In genomic region chr5:148465091-148465490, GRCm38 (mm10) we compare ENCODE assay signal across 16 mouse cellular contexts.
DNase-seq lines count a peak whose midpoint lies in the region; ATAC-seq lines count a peak whose summit lies in the region.
"Had no signal": no experiment of that assay in that cellular context is flagged by ENCODE, and none has a peak within 500 bp of the region (broad histone marks: within the 10 kb centered on the region; RNA-seq: fewer than 3 reads in every experiment).

No protein-coding gene starts in this region.

- no peak overlapping the region for H3K9ac ChIP-seq in kidney, embryonic 15.5 days
- H3K9ac ChIP-seq in stomach, embryonic 16.5 days (ENCODE audit: low read length) = no peak overlapping the region
- H3K9ac ChIP-seq in forebrain, embryonic 13.5 days = no peak overlapping the region
- H3K9ac ChIP-seq: heart, embryonic 13.5 days had no signal

- no peaks in the 10 kb centered on the region for H3K36me3 ChIP-seq in kidney, embryonic 15.5 days
- H3K36me3 ChIP-seq in stomach, embryonic 16.5 days (ENCODE audit: control insufficient read depth, insufficient read depth, low read length) = no peaks in the 10 kb centered on the region
- H3K36me3 ChIP-seq in forebrain, embryonic 13.5 days (ENCODE audit: poor library complexity, severe bottlenecking) = no peaks in the 10 kb centered on the region
- H3K36me3 ChIP-seq: embryonic facial prominence, embryonic 10.5 days; G1E; heart, embryonic 13.5 days had no signal

- peaks cover 9% of the 10 kb centered on the region; the same call in 1 of the 2 replicates for H3K9me3 ChIP-seq in kidney, embryonic 15.5 days (replicated peaks)
- peaks cover 4% of the 10 kb centered on the region for H3K9me3 ChIP-seq in stomach, embryonic 16.5 days (replicated peaks; ENCODE audit: control insufficient read depth, low read length)
- H3K9me3 ChIP-seq in forebrain, embryonic 13.5 days (replicated peaks) = peaks cover 6% of the 10 kb centered on the region; the same call in 1 of the 2 replicates

- peak; percentile 43 for DNase-seq in kidney, postnatal 14 days
- DNase-seq in lung, postnatal 14 days = peak; percentile 27
- no peak for DNase-seq in lung, postnatal 25 days (ENCODE audit: low spot score)
- DNase-seq: adrenal gland, adult 8-10 months; cerebellum, adult 2 months; cerebellum, postnatal 10 days; gastrocnemius, postnatal 36 days; heart, adult 11 months; heart, postnatal 36 days had no signal

- no peak overlapping the region for H3K27ac ChIP-seq in kidney, embryonic 15.5 days
- peak overlapping the region; percentile 26; the same call in 1 of the 2 replicates for H3K27ac ChIP-seq in stomach, embryonic 16.5 days (ENCODE audit: low read length)
- no peak overlapping the region for H3K27ac ChIP-seq in forebrain, embryonic 13.5 days
- H3K27ac ChIP-seq: embryonic facial prominence, embryonic 10.5 days; heart, embryonic 13.5 days had no signal

- WGBS in kidney, embryonic 15.5 days = 91% methylated on average over 9 of the region's 9 CpGs
- WGBS in stomach, embryonic 16.5 days = 91% methylated on average over 9 of the region's 9 CpGs
- 95% methylated on average over 9 of the region's 9 CpGs for WGBS in forebrain, embryonic 13.5 days

- ATAC-seq in kidney, embryonic 15.5 days (replicated peaks; ENCODE audit: low FRiP score) = no peak
- ATAC-seq in stomach, embryonic 16.5 days (ENCODE audit: insufficient read depth, low FRiP score) = no peak
- no peak for ATAC-seq in forebrain, embryonic 13.5 days
- ATAC-seq: forebrain, embryonic 14.5 days had no signal

- no peak overlapping the region for H3K4me2 ChIP-seq in kidney, embryonic 15.5 days
- H3K4me2 ChIP-seq in stomach, embryonic 16.5 days (ENCODE audit: low read depth, low read length) = no peak overlapping the region
- no peak overlapping the region for H3K4me2 ChIP-seq in forebrain, embryonic 13.5 days
- H3K4me2 ChIP-seq: heart, embryonic 13.5 days had no signal

- H3K4me3 ChIP-seq in kidney, embryonic 15.5 days (replicated peaks) = no peak overlapping the region
- H3K4me3 ChIP-seq in stomach, embryonic 16.5 days (replicated peaks; ENCODE audit: low read length) = no peak overlapping the region
- H3K4me3 ChIP-seq in forebrain, embryonic 13.5 days = no peak overlapping the region
- H3K4me3 ChIP-seq: embryonic facial prominence, embryonic 10.5 days; heart, embryonic 13.5 days had no signal

- peaks cover 23% of the 10 kb centered on the region for H3K4me1 ChIP-seq in kidney, embryonic 15.5 days
- H3K4me1 ChIP-seq in stomach, embryonic 16.5 days (ENCODE audit: control insufficient read depth, insufficient read depth, low read length) = peaks cover 18% of the 10 kb centered on the region
- H3K4me1 ChIP-seq in forebrain, embryonic 13.5 days = peaks cover 13% of the 10 kb centered on the region; the same call in 1 of the 2 replicates

- H3K27me3 ChIP-seq in kidney, embryonic 15.5 days = no peaks in the 10 kb centered on the region
- no peaks in the 10 kb centered on the region for H3K27me3 ChIP-seq in stomach, embryonic 16.5 days (ENCODE audit: control insufficient read depth, insufficient read depth, low read length)
- no peaks in the 10 kb centered on the region for H3K27me3 ChIP-seq in forebrain, embryonic 13.5 days
- H3K27me3 ChIP-seq: heart, embryonic 13.5 days had no signal
